Mouse (Mus musculus) erythroblast, embryonic 14.5 days (primary cell): ENCODE measurements around the gene Zswim8.

Experiments used
- GATA1 ChIP-seq: IDR thresholded peaks from 2 replicates; pipeline ENCODE4 v1.6.1; 2012; ENCODE audit warnings: low read length, inconsistent platforms, mixed read lengths
- TAL1 ChIP-seq: IDR thresholded peaks from 3 replicates; pipeline ENCODE4 v1.6.1; 2012; ENCODE audit warnings: low read length, inconsistent platforms, mixed read lengths

DNA sequence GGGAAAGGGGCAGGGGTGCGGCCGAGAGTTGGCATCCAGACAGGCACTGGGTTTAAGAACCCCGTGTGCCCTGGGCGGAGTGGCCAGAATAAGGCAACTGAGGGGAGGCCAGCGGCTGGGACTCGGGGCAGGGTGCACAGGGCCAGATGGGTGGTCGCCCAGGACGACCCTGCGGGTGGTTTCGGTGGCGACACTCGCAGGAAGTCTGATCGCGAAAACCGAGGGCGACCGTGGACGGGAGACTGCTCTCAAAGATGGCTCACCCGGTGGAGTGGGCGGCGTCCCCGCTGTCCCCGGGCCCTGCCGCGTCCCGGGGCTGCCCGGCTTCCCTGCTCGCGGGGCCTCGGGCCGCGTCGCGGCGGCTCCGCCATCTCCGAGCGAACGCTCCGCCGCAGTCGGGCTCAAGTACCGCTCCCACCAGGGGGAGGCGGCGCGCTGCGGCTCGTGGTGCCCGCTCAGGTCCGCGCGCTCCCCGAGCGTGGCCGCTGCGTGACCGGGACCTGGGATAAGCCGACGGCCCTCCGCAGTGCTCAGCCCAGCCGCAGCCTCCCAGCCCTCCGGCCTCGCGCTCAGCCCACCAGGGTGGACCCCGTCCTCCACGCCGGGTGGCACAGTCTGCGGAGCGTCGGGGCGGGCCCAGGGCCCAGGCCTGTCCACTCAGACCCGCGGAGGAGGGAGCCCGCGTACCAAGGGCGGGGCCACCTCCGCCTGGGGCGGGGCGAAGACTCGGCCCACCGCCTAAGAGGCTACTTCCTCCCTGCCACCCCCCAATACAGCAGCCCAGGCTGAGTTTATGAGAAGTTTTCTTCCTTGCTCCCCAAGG lies 26.8 kb downstream of the Zswim8 start, which contains the start of gene Ndst2:
- no peak for TF ChIP-seq TAL1
- no peak for TF ChIP-seq GATA1
